Mouse (Mus musculus) heart, adult 2 months (tissue): Measurements from ENCODE around the gene Tgif1.

Experiments used
- CTCF ChIP-seq: fragments of 200-600 bp; IDR thresholded peaks from 2 replicates; pipeline ENCODE4 v1.8.1; 2022; ENCODE audit warnings: antibody characterized with exemption, mild to moderate bottlenecking, moderate library complexity
- EP300 ChIP-seq: fragments of 200-500 bp; IDR thresholded peaks from 2 replicates; pipeline ENCODE4 v1.6.1; 2011; ENCODE audit warnings: low read depth, low read length, control low read depth; ENCODE audit not compliant: insufficient read depth

GRCm38 (mm10) chr17:70890571-70890970, 37.2 kb upstream of the Tgif1 start:
- TF ChIP-seq CTCF, result no peak
- no peak for TF ChIP-seq EP300
